Mouse (Mus musculus): Measurements from ENCODE around the gene Stoml1. TPM values are rescaled to one million over a fixed set of nuclear protein-coding genes. Genes with fewer than 3 reads are reported as not detected.
"Not testable (repeated sequence)": the region's sequence is repeated elsewhere in the genome, so short reads cannot be mapped to it uniquely, and the experiment has no call there.

Gene Stoml1
- total RNA-seq, 2 experiments from 2014 or later, result 66.5 to 72.6 TPM

DNA sequence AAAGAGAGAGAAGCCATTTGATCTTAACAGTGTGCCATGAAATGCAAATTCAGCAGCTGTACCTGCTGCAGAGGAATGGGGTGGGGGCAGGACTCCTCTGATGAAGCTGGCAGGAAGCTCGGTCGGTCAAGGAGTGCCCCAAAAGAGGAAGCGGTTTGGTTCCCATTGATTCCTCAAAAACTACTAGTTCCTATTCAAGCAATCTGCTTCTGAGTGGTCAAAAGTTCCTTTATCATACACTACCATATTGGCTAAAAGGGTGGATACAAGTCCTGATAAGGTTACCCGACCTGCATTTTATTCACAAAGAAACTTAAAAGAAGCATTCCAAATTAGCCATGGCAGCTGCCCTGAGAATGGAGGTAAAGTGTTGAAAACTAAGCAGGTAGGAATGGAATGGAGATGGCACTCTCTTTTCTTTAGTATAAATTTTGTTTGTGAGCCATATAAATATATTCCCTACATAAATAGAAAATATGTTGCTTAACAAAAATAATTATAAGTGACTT is 6.8 kb upstream of the Stoml1 start:
- TF ChIP-seq CTCF (IDR thresholded peaks at IDR 0.05), result no peak
- no peak for DNase-seq (ENCODE audit: extremely low spot score in 1 of 2, low spot score in 2 of 2)
- Histone ChIP-seq H3K27ac (no peak overlapping the region), H3K4me3 (no peak overlapping the region)
- intact Hi-C loops (cut with DNase I), result loop anchor here (2.0 kb wide), 1 partner anchor 35 kb away; no protein-coding TSS in a partner anchor

DNA sequence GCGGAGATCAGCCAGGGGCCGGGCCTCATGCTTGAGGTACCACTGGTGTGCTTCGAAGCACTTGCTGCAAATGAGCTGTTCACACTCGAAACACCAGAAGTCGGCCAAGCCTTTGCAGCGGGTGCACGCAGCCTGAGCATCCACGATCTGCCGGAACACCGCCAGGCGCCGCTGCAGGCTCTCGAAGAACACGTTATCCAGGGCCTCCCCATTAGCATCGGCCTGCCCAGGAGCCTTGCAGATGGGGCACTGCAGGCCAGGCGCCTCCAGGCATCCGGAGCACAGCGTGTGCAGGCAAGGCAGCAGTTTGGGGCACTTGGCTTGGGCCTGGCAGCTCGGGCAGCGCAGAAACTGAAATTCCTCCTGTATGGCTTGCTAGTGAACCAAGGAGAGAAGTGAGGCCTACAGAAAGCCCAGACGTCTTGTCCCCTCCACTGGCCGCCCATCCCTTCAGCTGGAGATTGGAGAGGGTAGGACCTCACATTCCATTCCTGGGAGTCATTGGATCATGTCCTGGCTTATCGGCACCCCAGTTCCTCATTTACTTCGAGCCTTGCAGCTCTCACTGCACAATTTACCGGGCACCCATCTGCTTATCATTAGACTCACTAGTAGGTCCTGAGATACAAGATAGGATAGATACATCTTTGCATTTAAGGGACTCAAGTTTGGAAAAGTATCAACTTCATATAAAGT is 5.8 kb upstream of the Stoml1 start:
- intact Hi-C loops (cut with DNase I), result loop anchor here (2.0 kb wide), 1 partner anchor 34 kb away; no protein-coding TSS in a partner anchor
- TF ChIP-seq CTCF (IDR thresholded peaks at IDR 0.05), result peak; percentile 78
- DNase-seq (ENCODE audit: extremely low spot score in 1 of 2, low spot score in 2 of 2), result peak; percentile 72 to 76
- Histone ChIP-seq H3K27ac (peak overlapping the region; percentile 41), H3K4me3 (peak overlapping the region; percentile 21)

DNA sequence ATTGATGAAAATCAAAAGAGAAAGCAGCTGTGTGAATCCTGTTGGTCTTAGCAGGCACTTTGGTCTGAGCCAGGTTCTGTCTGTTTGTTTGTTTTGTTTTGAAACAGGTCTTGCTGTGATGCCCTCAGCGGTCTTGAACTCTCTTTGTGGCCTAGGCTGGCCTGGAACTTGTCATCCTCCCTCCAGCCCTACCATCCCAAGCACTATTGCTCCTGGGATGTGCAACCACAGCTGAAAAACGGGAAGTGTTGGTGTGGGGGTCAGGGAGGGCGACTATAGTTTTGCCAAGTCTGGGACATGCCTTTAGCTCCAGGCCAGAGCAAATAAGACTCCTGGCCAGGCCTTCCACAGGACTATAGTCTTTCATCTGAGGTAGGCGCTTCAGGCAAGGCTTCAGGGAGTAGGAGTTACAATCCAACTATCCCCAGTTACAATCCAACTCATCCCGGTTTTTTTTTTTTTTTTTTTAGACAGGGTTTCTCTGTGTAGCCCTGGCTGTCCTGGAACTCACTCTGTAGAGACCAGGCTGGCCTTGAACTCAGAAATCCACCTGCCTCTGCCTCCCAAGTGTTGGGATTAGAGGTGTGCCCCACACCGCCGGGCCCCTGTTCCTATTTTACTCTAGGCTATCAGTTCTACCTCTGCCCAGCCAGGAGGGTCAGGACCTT is 4.1 kb upstream of the Stoml1 start:
- no peak for TF ChIP-seq CTCF (IDR thresholded peaks at IDR 0.05)
- intact Hi-C loops (cut with DNase I), result no loop called here
- H3K4me3 ChIP-seq, result peak overlapping the region; percentile 67
- peak overlapping the region; percentile 82 for H3K27ac ChIP-seq
- no peak for DNase-seq (ENCODE audit: extremely low spot score in 1 of 2, low spot score in 2 of 2)

DNA sequence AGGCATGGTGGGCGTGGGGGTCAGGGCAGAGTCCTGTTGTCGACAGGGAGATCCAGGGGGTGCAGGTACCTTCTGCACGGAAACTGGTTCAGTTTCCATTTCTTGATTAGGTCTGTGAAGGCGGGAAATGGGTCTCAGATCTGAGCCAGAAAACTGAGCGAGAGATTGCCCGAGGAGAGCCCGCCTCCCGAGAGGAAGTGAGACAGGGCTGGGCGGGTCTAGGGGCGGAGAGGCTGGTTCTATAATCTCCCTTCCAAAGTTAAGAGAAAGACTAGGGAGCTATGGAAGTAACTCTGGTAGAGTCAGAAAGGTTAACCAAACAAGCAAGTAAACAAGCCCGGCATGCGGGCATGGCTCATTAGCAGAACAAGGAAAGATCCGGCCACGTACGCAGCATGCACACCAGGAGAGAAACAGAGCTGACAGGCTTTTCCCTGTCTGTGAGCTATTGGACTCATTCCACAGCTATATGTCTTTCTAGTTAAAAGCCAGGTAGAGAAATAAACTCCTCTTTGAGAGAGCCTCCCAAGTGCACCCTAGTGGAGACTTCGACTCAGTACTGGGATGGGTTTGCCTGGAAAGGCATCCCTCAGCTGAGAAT is 3.3 kb upstream of the Stoml1 start, which contains the start of gene Pml:
Gene Pml (minus strand): TSS at position 195 of the 601 bp plus-strand sequence.
- peak within 1 kb of the TSS; percentile 82 for H3K27ac ChIP-seq
- intact Hi-C loops (cut with DNase I), result no loop called here
- H3K4me3 ChIP-seq, result peak within 1 kb of the TSS; percentile 67
- TF ChIP-seq CTCF (IDR thresholded peaks at IDR 0.05), result peak; percentile 47
- DNase-seq (ENCODE audit: extremely low spot score in 1 of 2, low spot score in 2 of 2), result peak; percentile 49 to 59

DNA sequence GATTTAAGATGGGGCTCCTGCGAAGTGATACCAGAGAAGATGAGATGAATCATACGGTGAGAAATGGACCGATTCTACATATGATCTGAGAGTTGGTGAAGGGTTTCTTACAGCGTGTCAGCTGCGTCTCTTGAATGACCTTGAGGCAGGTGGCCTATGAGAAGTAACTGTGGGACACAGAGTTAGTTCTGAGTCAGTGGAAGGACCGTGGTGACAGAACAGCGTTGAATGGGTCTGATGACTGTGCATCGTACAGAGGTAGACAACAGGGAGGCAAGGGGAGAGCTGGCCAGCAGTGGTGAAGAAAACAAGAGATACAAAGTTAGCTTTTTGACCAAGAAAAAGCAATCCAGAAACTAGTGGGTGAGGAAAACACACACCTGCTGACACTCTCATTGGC is 2.6 kb upstream of the Stoml1 start:
- no peak for DNase-seq (ENCODE audit: extremely low spot score in 1 of 2, low spot score in 2 of 2)
- intact Hi-C loops (cut with DNase I), result no loop called here
- Histone ChIP-seq H3K4me3 (no peak overlapping the region), H3K27ac (no peak overlapping the region)
- TF ChIP-seq CTCF (IDR thresholded peaks at IDR 0.05), result no peak

DNA sequence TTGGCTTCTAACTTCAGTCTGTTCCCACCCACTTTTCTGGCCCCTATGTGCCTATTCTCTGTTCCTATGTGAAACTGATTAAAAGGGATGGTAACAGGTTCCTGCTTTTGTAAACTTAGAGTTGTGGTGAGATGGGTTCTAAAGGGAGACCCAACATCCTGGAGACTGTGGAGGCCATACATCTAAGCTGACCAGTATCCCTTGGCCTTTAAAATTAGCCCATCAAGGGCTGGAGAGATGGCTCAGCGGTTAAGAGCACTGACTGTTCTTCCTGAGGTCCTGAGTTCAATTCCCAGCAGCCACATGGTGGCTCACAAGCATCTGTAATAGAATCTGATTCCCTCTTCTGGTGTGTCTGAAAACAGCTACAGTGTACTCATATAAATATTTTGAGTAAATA is 2.2 kb upstream of the Stoml1 start:
- DNase-seq (ENCODE audit: extremely low spot score in 1 of 2, low spot score in 2 of 2); H3K4me3 ChIP-seq; intact Hi-C loops (cut with DNase I); H3K27ac ChIP-seq: not testable (repeated sequence)

DNA sequence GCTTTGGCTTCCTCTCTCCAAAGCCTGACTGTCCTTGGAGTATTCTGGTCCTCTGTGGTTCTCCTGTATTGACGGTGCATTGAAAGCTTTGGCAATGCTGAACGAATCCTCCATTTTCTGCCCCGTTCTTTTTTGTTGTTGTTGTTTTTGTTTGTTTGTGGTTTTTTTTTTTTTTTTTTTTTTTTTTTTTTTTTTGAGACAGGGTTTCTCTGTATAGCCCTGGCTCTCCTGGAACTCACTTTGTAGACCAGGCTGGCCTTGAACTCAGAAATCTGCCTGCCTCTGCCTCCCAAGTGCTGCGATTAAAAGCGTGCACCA is 800 bp downstream of the Stoml1 start:
- Histone ChIP-seq H3K27ac (peak overlapping the region; percentile 80), H3K4me3 (peak overlapping the region; percentile 77)
- DNase-seq (ENCODE audit: extremely low spot score in 1 of 2, low spot score in 2 of 2); intact Hi-C loops (cut with DNase I): not testable (repeated sequence)

DNA sequence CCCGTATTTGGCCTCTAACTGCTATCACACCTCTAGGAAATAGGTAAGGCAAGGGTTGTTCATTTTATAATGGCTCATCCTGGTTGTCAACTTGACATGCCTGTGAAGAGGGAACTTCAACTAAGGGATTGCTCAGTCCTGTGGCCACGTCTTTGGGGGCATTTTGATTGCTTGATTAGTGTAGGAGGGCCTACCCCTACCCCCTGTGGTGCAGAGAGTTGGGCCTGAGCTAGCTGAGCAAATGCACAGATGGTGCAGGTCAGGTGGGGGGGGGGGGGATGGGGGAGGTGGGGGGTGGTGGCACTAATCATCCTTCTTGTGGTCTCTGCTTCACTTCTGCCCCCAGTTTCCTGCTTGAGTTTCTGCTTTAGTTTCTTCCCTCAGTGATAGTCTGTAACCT is 2.1 kb downstream of the Stoml1 start:
- DNase-seq (ENCODE audit: extremely low spot score in 1 of 2, low spot score in 2 of 2), result no peak
- intact Hi-C loops (cut with DNase I), result no loop called here
- no peak for TF ChIP-seq CTCF (IDR thresholded peaks at IDR 0.05)
- Histone ChIP-seq H3K27ac (no peak overlapping the region), H3K4me3 (no peak overlapping the region)

DNA sequence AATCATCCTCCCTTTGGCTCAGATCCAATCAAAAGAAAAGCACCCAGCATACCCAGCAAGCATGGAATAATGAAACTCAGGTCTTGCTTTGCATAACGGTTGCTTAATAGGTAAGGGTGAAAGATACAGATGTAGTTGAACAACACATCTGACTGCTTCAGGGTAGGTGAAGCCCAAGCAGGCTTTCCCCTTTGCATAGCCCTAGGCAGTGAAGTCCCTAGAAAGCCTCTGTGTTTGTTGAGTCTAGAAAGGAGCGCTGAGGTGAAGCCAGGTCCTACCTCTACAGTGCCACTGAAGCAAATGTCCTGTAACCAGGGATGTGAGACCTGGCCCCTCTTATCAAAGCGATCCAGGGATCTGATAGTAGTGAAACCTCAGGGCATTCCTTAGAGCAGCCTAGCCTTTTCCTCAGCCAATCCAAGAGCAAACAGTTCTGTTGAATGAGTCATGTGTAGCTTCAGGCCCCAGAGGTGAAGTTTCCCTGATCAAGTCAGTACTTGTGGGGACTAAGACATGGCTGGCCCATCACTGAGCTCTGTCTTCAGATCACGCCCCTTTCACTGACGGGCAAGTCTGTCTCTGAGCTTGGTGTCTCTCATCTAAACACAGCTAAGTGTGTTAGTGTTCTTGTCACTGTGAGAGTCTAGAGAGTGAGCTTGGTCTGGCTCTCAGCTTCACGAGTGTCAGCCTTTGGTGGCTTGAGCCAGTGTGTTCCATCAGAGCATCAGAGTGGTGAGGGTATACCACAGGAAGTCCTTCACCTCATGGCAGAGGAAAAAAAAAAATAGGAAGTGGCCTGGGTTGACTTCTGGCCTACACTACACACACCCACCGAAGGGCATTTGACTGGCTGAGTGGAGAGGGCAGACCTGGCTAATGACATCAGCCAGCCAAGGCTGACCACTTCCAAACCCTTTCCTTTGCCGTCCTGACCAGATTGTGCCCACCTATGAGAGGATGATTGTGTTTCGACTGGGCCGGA is 3.0 kb downstream of the Stoml1 start:
- intact Hi-C loops (cut with DNase I), result no loop called here
- no peak for TF ChIP-seq CTCF (IDR thresholded peaks at IDR 0.05)
- DNase-seq (ENCODE audit: extremely low spot score in 1 of 2, low spot score in 2 of 2), result no peak
- H3K27ac ChIP-seq, result no peak overlapping the region
- no peak overlapping the region for H3K4me3 ChIP-seq

DNA sequence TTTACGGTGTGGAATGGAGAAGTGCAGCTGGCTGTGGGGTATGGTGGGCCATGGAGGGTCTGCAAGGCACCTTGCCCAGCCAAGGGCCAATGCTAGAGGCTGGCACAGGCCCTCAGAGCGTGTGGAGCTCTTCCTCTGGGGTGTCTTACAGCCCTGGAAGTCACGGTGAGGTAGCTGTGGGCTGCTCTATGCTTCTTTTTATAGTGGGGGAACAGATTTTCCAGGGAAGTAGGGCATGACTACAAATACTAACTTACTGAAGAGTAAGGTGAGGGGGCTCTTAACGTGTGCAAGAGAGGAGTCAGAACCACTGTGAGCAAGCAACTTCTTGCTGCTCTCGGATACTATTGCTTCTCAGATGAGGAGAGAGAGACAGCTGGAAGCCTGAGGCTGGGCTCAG is 9.5 kb downstream of the Stoml1 start:
- TF ChIP-seq CTCF (IDR thresholded peaks at IDR 0.05), result no peak
- Histone ChIP-seq H3K27ac (peak overlapping the region; percentile 77), H3K4me3 (no peak overlapping the region)
- DNase-seq (ENCODE audit: extremely low spot score in 1 of 2, low spot score in 2 of 2), result no peak
- intact Hi-C loops (cut with DNase I), result no loop called here

DNA sequence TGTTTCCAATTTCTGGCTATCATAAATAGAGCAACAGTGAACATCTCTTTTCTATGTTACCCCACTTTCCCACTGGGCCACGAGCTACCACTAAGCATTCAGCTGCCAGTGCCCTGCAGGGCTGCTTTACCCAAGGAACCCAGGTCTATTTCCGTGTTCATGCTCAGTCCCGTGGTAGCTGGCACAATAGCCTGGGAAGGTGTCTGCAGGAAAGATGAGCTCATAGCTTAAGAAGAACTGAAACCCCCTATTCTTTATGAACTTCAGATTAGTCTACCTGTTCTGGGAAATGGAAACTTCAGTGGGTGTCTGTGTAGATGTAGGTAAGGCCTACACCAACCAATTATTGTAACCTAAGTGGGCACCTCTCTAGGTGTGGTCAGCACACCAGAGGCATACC is 12.4 kb downstream of the Stoml1 start:
- no peak overlapping the region for H3K4me3 ChIP-seq
- no peak for DNase-seq (ENCODE audit: extremely low spot score in 1 of 2, low spot score in 2 of 2)
- no peak for TF ChIP-seq CTCF (IDR thresholded peaks at IDR 0.05)
- intact Hi-C loops (cut with DNase I), result no loop called here
- no peak overlapping the region for H3K27ac ChIP-seq

All from left cerebral cortex, adult 2 months (tissue).